Mouse (Mus musculus): Measurements from ENCODE around the gene Eps8l1.
A peak's percentile ranks its signal among the peaks of the same experiment; 100 is the strongest.
"Not testable (repeated sequence)": the region's sequence is repeated elsewhere in the genome, so short reads cannot be mapped to it uniquely, and the experiment has no call there.

Eps8l1 gene

DNA sequence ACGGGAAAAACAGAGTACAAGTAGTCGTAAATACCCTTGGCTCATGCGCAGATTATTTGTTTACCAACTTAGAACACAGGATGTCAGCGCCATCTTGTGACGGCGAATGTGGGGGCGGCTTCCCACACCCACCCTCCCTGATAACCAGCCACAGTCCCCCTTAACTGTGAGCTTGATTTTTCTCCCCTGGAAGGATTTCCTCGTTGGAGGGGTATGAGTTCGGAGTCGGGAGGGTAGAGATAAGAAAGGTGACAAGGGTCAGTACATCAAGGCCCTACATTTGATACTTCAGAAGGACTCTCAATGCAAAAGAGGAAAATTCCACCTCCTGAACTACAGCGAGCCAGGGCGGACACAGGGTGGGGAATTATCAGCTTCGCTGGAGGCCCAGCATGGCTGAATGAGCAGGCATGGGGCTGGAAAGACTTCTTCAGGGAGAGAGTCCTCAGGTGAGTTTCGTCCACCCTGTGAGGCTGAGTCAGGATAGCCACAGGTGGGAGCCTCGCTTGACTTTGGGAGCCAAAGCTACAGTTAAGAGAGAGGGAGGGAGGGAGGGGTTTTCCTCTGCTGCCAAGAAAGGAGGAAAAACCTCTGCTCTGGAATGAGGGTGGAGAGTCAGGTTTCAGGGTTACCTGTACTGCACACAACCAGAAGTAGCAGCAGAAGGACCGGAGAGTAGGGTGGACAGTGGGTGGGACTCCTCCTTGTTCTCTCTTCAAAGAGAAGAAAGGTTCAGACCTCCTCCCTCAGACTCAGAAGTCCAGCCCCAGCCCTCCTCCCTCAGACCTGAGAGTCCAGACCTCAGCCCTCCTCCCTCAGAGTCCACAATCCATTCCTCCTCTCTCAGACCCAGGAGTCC is at the start of gene Eps8l1:
Eps8l1 (plus strand) TSS at position 99 of the 859 bp plus-strand sequence.
- DNase-seq = no peak

DNA sequence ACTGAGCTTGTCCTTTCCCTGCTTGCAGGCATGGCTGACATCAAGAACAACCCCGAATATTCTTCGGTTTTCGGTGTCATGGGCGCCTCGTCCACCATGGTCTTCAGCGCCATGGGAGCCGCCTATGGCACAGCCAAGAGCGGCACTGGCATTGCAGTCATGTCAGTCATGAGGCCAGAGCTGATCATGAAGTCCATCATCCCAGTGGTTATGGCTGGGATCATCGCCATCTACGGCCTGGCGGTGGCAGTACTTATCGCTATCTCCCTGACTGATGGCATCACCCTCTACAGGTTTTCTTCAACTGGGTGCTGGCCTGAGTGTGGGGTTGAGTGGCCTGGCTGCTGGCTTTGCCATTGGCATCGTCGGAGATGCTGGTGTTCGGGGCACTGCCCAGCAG is 48.1 kb upstream of the Eps8l1 start:
- DNase-seq = not testable (repeated sequence)

- no peak for DNase-seq
Observed at GRCm38 (mm10) chr7:4419681-4420080, 40.8 kb upstream of the Eps8l1 start.

GRCm38 (mm10) chr7:4420230-4420629 is 40.2 kb upstream of the Eps8l1 start:
- DNase-seq = no peak

GRCm38 (mm10) chr7:4427161-4427912 is 33.1 kb upstream of the Eps8l1 start:
- peak; percentile 92 to 96 for DNase-seq

GRCm38 (mm10) chr7:4430246-4430844 is 30.1 kb upstream of the Eps8l1 start:
- no peak for DNase-seq

DNA sequence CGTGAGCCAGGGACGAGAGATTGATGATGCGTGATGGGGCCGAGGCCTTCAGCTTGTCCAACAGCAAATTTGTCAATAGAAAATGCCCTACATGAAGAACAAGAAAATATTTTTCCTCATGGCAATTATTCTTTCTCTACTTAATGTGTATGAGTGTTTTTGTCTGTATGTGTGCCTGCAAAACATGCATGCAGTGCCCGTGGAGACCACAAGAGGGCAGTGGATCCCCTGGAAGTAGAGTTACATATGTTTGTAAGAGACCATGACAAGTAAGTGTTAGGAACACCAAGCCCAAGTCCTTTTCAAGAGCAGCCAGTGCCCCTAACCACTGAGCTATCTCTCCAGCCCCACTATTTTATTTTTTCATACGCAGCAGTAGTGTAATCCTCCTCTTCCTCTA is 28.9 kb upstream of the Eps8l1 start:
- peak; percentile 80 to 87 for DNase-seq

DNA sequence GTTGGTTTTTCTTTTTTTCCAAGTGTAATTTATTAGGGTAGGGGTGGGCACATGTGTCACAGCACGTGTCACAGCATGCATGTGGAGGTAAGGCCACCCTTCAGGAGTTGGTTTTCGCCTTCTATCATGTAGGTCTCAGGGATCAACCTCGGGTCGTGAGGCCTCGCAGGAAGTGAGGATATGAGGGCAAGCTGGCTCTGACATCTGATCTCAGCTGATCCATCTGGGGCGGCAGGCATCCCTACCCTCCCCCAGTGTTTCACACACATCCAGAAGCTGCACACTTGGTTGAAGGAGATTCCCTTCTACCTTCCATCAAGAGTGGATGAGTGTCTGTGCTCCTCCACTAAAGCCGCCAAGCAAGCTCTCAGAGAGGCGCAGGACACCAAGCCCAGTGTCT is 28.4 kb upstream of the Eps8l1 start:
- no peak for DNase-seq

GRCm38 (mm10) chr7:4437721-4438120 is 22.8 kb upstream of the Eps8l1 start:
- DNase-seq = peak in 1 of 2 experiments; percentile 0

DNA sequence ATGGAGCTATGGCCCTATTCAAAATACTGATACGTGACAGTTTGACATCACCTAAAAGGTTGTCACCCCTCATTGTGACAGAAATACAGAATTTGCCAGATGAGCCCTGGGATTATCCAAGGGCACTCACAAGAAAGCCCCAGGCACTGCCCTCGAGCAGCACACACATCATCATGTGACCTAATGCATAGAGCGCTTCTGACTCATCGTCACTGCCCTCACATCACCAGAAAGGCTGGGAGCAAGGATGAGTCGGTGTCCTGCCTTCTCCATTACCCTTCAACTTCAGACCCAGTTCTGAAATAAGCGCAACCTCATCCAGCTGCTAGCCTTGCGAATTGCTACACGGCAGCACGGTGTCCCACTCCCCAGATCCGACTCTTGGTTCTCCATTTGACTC is 19.9 kb upstream of the Eps8l1 start:
- no peak for DNase-seq

GRCm38 (mm10) chr7:4445216-4445791 is 15.2 kb upstream of the Eps8l1 start, which contains the start of gene Rdh13:
Rdh13 (minus strand) TSS chr7:4445649.
- DNase-seq = peak; percentile 92 to 93

DNA sequence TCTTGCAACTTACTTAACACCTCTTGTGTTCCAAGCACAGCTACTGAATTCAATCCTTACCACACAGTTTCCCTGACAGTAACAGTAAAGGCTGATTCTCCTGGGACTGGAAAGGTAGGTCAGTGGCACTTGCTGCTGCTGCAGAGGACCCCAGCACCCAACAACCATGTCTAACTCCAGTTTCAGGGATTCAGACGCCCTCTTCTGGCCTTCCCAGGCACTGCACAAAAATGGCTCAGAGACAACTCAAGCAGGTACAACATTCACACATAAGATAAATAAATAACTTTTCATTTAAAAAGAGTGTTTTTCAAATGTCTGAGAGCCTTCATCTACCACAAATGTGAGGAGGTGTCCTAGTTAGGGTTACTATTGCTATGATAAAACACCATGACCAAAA is 13.3 kb upstream of the Eps8l1 start:
- DNase-seq = peak in 1 of 2 experiments; percentile 21

DNA sequence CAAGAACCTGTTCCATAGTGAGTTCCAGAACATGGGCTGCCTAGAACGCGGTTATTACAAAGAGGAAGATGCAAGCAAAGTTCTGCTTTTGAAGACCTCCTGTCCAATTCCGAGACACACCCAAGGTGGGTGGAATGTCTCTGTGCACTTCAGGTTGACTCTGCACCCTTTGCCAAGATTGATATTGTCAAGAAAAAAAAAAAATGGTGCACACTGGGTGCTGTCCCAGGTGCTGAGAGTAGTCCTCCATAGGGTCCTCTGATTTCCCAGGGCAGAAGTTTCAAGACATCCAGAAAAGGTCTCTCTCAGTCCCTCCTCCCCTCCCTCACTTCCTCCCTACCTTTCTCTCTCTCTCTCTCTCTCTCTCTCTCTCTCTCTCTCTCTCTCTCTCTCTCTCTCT is 12.0 kb upstream of the Eps8l1 start:
- no peak for DNase-seq

DNA sequence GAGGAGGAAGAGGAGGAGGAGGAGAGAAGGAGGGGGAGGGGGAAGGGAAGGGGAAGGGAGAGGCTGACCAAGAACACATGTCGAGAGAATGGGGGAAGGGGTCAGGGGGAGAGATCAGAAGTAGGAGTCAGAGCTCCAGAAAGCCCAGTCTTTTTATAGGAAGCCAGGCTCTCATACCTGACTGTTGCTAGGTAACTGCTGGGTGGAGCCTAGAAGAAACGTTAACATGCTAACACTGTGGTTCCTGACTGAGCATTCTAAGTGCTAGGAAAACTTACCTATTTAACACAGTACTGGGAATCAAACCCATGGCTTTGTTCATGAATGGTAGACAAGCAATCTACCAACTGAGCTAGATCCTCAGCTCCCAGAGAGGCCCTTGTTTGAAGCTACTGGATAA is 11.3 kb upstream of the Eps8l1 start:
- no peak for DNase-seq

DNA sequence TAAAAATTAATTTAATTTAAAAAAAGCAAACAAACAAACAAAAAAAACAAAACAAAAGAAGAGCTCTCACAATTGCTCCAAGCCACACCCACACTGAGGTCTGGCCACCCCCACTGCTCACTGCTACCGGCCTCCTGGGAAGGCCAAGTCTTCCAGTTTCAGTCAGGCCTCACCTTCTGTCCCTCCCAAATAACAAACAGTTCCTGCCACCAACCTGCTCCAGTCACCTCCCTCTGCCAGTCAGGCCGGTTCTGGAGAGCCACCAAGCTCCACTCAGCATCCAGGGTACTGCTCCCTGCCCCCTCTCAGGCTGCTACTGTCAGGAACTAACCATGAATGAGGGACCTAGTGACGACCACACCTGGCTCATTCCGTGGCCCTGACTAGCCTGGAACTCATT is 7.8 kb upstream of the Eps8l1 start:
- no peak for DNase-seq

GRCm38 (mm10) chr7:4464194-4464824 is 3.8 kb downstream of the Eps8l1 start:
- no peak for DNase-seq

GRCm38 (mm10) chr7:4467801-4468200 is 7.3 kb downstream of the Eps8l1 start:
- peak; percentile 32 to 41 for DNase-seq

GRCm38 (mm10) chr7:4470275-4471178 is 10.1 kb downstream of the Eps8l1 start:
- peak; percentile 75 to 82 for DNase-seq

DNA sequence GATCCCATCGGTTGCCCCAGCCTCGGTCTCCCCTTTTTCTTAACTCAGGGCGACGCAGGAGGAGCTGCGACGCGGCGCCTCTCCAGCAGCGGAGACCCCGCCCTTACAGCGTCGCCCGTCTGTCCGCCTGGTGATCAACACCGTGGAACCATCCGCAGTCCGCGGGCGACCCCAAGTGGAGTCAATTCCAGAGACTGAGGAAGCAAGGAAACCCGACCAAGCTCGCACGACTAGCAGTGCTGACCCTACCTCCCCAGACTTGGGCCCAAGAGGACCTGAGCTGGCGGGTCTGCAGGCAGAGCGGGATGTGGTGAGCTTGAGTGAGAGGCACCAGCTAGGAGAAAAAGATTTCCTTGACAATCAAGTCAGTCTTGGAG is 10.7 kb downstream of the Eps8l1 start:
- peak; percentile 94 for DNase-seq

GRCm38 (mm10) chr7:4473940-4474339 is 13.5 kb downstream of the Eps8l1 start:
- DNase-seq = no peak

DNA sequence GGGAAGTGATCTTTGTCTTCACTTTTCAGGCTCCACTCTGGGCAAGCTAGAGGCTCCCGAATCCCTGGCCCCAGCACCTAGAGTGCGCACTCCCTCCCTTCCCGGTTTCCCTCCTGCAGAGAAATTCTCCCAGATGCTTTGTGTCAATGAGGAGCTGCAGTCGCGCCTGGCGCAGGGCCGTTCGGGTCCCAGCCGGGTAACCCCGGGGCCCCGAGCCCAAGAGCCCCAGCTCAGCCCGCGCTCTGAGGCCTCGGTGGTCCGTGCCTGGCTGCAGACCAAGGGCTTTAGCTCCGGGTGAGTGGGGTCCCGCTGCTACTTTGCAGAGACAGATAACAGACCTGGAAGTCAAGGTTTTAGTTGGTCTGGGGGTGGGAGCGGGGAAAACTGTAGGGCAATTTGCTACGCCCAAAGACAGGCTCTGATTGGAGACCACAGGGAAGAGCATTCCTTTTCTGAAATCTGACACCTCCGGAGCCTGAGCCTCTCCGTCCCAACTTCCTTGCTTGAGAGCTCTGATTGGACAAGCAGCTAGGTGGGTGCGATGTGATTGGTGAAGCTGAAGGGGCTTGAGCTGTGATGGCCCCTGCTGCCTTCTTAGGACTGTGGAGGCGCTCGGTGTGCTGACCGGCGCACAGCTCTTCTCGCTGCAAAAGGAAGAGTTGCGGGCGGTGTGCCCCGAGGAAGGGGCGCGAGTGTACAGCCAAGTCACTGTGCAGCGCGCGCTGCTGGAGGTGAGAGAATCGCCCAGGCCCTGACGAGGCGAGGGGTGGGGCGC is 17.7 kb downstream of the Eps8l1 start:
- DNase-seq = peak; percentile 76 to 80

Data from cerebellum, postnatal 14 days (tissue).